Mouse (Mus musculus) ovary, postnatal 36 days (tissue): ENCODE results near the gene Aknad1.

Source experiments
- DNase-seq: peaks from one replicate; pipeline ENCODE4 v3.0.0; 2022; ENCODE audit warnings: low spot score, mixed read lengths

The Aknad1 gene

GRCm38 (mm10) chr3:108739045-108739708 lies at the start of gene Aknad1:
Aknad1 (plus strand) TSS chr3:108739658.
- DNase-seq, result no peak

DNA sequence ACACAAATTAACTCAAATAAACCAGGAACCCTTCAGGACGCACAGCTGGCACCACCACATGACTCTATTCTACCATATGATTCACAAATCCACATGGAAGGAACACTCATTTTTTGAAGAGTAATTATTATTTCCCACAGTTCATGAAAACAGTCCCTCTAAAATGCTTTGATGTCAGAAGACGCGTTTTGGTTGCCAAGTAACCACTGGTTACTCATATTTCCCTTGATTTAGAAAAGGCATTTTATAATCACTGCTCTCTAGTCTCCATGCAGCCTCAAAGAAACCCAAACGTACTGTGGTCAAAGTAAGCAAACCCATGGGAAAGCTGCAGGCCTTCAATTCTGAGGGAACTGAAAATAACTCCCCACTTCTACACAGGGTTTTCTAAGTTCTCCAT lies 49.5 kb upstream of the Aknad1 start:
- no peak for DNase-seq

DNA sequence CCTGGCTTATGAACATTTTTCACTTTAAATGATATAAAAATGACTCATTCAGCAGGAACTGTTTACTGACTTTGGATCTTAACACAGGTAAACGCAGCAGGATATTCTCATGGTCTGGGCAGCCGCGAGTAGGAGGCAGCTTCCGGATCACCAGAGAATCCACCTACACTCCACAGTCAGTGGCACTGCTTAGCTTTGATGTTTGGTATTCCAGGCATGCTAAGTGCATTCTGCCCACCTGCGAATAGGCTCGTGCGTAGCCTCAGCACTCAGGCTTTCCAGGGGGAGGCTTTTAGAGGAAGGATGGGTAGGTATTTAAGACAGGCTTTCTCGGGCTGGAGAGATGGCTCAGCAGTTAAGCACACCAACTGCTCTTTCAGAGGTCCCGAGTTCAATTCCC lies 45.1 kb upstream of the Aknad1 start:
- no peak for DNase-seq

- no peak for DNase-seq
Measured at GRCm38 (mm10) chr3:108698662-108699061, 40.8 kb upstream of the Aknad1 start.

GRCm38 (mm10) chr3:108699786-108700185 lies 39.7 kb upstream of the Aknad1 start:
- no peak for DNase-seq

- DNase-seq, result no peak
Measured at GRCm38 (mm10) chr3:108701256-108701655, 38.2 kb upstream of the Aknad1 start.

- DNase-seq, result no peak
Measured at GRCm38 (mm10) chr3:108702789-108703188, 36.7 kb upstream of the Aknad1 start.

- no peak for DNase-seq
Measured at GRCm38 (mm10) chr3:108711296-108711695, 28.2 kb upstream of the Aknad1 start.

- no peak for DNase-seq
Measured at GRCm38 (mm10) chr3:108713065-108713675, 26.3 kb upstream of the Aknad1 start.

DNA sequence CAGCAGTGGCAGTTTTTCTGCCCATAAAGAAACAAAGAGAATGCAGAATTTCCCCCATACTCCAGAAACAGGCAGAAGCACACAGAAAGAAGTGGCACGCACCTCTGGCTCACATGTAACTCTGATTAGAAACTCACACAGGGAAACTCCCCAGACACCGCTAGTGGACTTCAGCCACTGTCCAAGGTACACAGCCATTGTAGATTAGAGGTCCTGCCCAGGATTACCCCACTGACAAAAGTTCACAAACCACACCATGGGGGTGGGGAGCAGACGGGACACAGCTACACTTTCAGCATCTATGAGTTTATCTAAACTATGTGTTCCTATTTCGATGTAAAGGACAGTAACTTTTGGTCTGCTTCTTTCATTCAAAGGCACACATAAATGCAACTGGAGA lies 24.6 kb upstream of the Aknad1 start:
- no peak for DNase-seq

- DNase-seq, result no peak
Measured at GRCm38 (mm10) chr3:108717896-108718502, 21.5 kb upstream of the Aknad1 start.

DNA sequence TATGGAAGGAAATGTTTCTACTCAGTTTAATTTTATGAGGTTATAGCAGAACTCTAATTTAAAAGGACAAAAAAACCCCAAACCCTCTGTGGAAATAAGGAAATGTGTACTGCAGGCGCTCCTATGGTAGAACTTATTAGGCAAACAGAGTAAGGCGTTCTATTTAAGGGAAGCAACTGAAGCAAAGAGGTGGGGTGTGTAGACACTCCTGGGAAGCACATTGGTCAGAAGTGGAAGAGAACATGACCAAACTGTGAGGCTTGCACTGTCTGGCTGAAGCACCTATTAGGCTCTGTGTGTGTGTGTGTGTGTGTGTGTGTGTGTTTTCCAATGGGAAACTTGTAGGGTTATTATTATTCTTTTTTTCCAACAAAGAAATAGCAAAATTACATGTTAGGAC lies 20.1 kb upstream of the Aknad1 start:
- no peak for DNase-seq

GRCm38 (mm10) chr3:108719761-108720160 lies 19.7 kb upstream of the Aknad1 start:
- no peak for DNase-seq

GRCm38 (mm10) chr3:108721076-108721991 lies 18.1 kb upstream of the Aknad1 start:
- peak; percentile 48 for DNase-seq

DNA sequence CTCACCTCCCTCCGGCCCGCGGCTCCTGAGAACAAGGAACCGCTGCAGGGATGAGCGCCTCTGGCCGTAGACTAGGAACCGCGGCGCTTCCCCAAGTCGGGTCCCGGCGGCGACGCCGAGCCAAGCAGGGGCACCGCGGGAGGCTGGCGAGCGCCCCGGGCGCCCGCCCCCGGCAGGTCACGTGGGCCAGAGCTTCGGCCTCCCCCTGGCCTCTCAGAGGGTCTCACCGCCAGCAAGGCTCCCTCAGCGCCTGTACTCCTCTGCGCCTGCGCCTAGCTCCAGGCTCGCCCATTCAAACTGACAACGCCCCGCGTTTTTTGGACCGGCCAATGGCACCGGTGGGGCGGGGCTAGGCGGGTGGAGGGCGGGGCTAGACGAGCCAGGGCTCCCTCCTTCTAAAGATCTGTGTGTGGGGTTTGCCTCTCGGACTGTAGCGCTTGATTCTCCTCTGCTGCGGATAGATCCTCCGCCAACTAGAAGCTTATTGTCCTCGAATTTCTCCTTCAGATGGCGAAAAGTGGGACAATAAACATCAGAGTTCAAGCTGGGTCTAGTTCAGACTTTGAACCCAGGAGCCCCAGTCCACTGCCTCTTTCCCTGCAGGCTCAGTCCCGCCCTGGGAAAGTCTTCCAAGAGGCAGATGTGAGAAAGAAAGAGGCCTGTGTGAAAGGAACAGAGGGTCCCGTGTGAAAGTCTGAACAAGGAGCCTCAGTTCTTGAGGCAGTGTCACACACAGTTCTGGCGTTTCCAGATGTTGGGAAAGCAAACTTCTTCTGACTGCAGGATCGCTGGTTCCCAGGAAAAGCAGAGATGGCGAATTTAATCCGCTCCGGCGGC lies 17.2 kb upstream of the Aknad1 start, which contains the start of gene Gpsm2:
Gene Gpsm2 (minus strand): TSS at position 274 of the 837 bp plus-strand sequence.
- peak; percentile 97 for DNase-seq

- no peak for DNase-seq
Measured at GRCm38 (mm10) chr3:108726413-108726812, 13.0 kb upstream of the Aknad1 start.

DNA sequence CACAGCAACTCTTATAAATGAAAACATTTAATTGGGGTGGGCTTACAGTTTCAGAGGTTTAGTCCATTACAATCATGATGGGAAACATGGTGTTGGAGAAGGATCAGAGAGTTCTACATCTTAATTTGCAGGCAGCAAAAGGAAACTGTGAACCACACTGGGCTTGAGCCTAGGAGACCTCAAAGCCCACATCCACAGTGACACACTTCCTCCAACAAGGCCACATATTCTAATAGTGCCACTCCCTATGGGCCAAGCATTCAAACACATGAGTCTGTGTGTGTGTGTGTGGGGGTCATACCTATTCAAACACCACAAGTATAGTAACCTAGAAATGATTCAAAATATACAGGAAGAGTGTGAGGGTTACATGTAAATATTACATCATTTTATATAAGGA lies 12.1 kb upstream of the Aknad1 start:
- DNase-seq, result no peak

GRCm38 (mm10) chr3:108727776-108728175 lies 11.7 kb upstream of the Aknad1 start:
- no peak for DNase-seq

GRCm38 (mm10) chr3:108730316-108730715 lies 9.1 kb upstream of the Aknad1 start:
- DNase-seq, result no peak

- DNase-seq, result no peak
Measured at GRCm38 (mm10) chr3:108737761-108738160, 1.7 kb upstream of the Aknad1 start.

- DNase-seq, result no peak
Measured at GRCm38 (mm10) chr3:108744060-108744459, 4.6 kb downstream of the Aknad1 start.
